Mouse (Mus musculus) limb, embryonic 13.5 days (tissue): ENCODE results near the gene Fyb. TPM values are rescaled to one million over a fixed set of nuclear protein-coding genes. Genes with fewer than 3 reads are reported as not detected.

ENCODE experiments used
- ATAC-seq: fragments of 200-750 bp; cut with Nextera tagmentation; 2 replicates; pipeline ENCODE4 v1.8.0; 2017; ENCODE audit warnings: low read depth, moderate number of reproducible peaks, moderate TSS enrichment; ENCODE audit not compliant: low FRiP score
- H3K27ac ChIP-seq: fragments of 300-500 bp; sonication (generic); 2 replicates; pipeline ENCODE4 v1.5.1; 2015; ENCODE audit warnings: inconsistent platforms, mild to moderate bottlenecking, moderate library complexity
- H3K27me3 ChIP-seq: fragments of 300-500 bp; sonication (generic); 2 replicates; pipeline ENCODE4 v1.6.1; 2015; ENCODE audit warnings: mild to moderate bottlenecking, inconsistent platforms
- H3K36me3 ChIP-seq: fragments of 300-500 bp; sonication (generic); 2 replicates; pipeline ENCODE4 v1.6.1; 2015; ENCODE audit warnings: inconsistent platforms, mild to moderate bottlenecking, moderate library complexity
- H3K4me1 ChIP-seq: fragments of 300-500 bp; sonication (generic); 2 replicates; pipeline ENCODE4 v1.6.1; 2015; ENCODE audit warnings: inconsistent platforms
- H3K4me2 ChIP-seq: fragments of 300-500 bp; sonication (generic); replicated peaks from 2 replicates; pipeline ENCODE4 v1.6.1; 2015; ENCODE audit warnings: inconsistent platforms, mild to moderate bottlenecking, moderate library complexity
- H3K4me3 ChIP-seq: fragments of 300-500 bp; sonication (generic); 2 replicates; pipeline ENCODE4 v1.5.1; 2015; ENCODE audit warnings: moderate library complexity, mild to moderate bottlenecking, inconsistent platforms
- H3K9ac ChIP-seq: fragments of 300-500 bp; sonication (generic); 2 replicates; pipeline ENCODE4 v1.6.1; 2015; ENCODE audit warnings: mild to moderate bottlenecking, inconsistent platforms
- H3K9me3 ChIP-seq: fragments of 300-500 bp; sonication (generic); 2 replicates; pipeline ENCODE4 v1.6.1; 2016; ENCODE audit warnings: inconsistent platforms
- WGBS: fragments of 180-500 bp; shearing (Covaris S2); methylation state at CpG from one replicate; pipeline ENCODE4 v1.1.7; 2015; 5-methylcytosine and 5-hydroxymethylcytosine counted together
- polyA plus RNA-seq: library from polyadenylated mRNA; unstranded; fragments of >200 nt; fragmentation: Nextera tagmentation; extraction: Ambion mirVana; gene quantifications from 2 replicates; pipeline ENCODE4 v1.2.1, GENCODE M21; 2015

Gene Fyb
- polyA plus RNA-seq, 1 experiment from 2014 or later: 6.1 TPM

GRCm38 (mm10) chr15:6564977-6565421 lies 42.3 kb downstream of the Fyb start:
- peak overlapping the region; percentile 22 for H3K4me3 ChIP-seq
- H3K9me3 ChIP-seq: no peaks in the 10 kb centered on the region
- ATAC-seq: peak; percentile 86
- H3K4me1 ChIP-seq: peaks cover 5% of the 10 kb centered on the region
- H3K36me3 ChIP-seq: no peaks in the 10 kb centered on the region
- H3K9ac ChIP-seq: no peak overlapping the region
- H3K27me3 ChIP-seq: no peaks in the 10 kb centered on the region
- H3K27ac ChIP-seq: no peak overlapping the region
- H3K4me2 ChIP-seq: peak overlapping the region; percentile 49
- 33% methylated on average over 11 of the region's 11 CpGs for WGBS

- H3K4me3 ChIP-seq: no peak overlapping the region
- no peaks in the 10 kb centered on the region for H3K27me3 ChIP-seq
- no peak for ATAC-seq
- no peak overlapping the region for H3K27ac ChIP-seq
- H3K4me2 ChIP-seq: no peak overlapping the region
- no peaks in the 10 kb centered on the region for H3K9me3 ChIP-seq
- no peaks in the 10 kb centered on the region for H3K36me3 ChIP-seq
- 94% methylated on average over 4 of the region's 4 CpGs for WGBS
- peaks cover 5% of the 10 kb centered on the region for H3K4me1 ChIP-seq
- H3K9ac ChIP-seq: no peak overlapping the region
Measured at GRCm38 (mm10) chr15:6565873-6566272, 43.2 kb downstream of the Fyb start.

- peaks cover 5% of the 10 kb centered on the region for H3K4me1 ChIP-seq
- ATAC-seq: no peak
Measured at GRCm38 (mm10) chr15:6567993-6568392, 45.3 kb downstream of the Fyb start.

GRCm38 (mm10) chr15:6568605-6569004 lies 46.0 kb downstream of the Fyb start:
- Histone ChIP-seq H3K4me1 (peaks cover 5% of the 10 kb centered on the region), H3K27me3 (no peaks in the 10 kb centered on the region), H3K4me2 (no peak overlapping the region), H3K27ac (no peak overlapping the region), H3K4me3 (no peak overlapping the region), H3K9ac (no peak overlapping the region), H3K9me3 (no peaks in the 10 kb centered on the region), H3K36me3 (no peaks in the 10 kb centered on the region)
- 93% methylated on average over 3 of the region's 3 CpGs for WGBS
- no peak for ATAC-seq

More at GRCm38 (mm10) chr15:6567993-6568392, 45.3 kb downstream of the Fyb start:
- Histone ChIP-seq H3K9me3 (no peaks in the 10 kb centered on the region), H3K27ac (no peak overlapping the region), H3K9ac (no peak overlapping the region), H3K27me3 (no peaks in the 10 kb centered on the region), H3K4me3 (no peak overlapping the region), H3K4me2 (no peak overlapping the region), H3K36me3 (no peaks in the 10 kb centered on the region)
- 94% methylated on average over 5 of the region's 5 CpGs for whole genome bisulfite sequencing

- Histone ChIP-seq H3K36me3 (no peaks in the 10 kb centered on the region), H3K4me1 (peaks cover 6% of the 10 kb centered on the region), H3K27ac (no peak overlapping the region), H3K27me3 (no peaks in the 10 kb centered on the region), H3K4me2 (no peak overlapping the region), H3K9ac (no peak overlapping the region), H3K4me3 (no peak overlapping the region), H3K9me3 (no peaks in the 10 kb centered on the region)
- ATAC-seq: no peak
- 83% methylated on average over 5 of the region's 5 CpGs for WGBS
Measured at GRCm38 (mm10) chr15:6569074-6569473, 46.4 kb downstream of the Fyb start.

- no peak overlapping the region for H3K4me2 ChIP-seq
- H3K4me1 ChIP-seq: peaks cover 6% of the 10 kb centered on the region
- H3K27ac ChIP-seq: no peak overlapping the region
- no peak overlapping the region for H3K9ac ChIP-seq
- 92% methylated on average over 2 of the region's 2 CpGs for WGBS
- no peak for ATAC-seq
- no peak overlapping the region for H3K4me3 ChIP-seq
- H3K27me3 ChIP-seq: no peaks in the 10 kb centered on the region
- no peaks in the 10 kb centered on the region for H3K9me3 ChIP-seq
- H3K36me3 ChIP-seq: no peaks in the 10 kb centered on the region
Measured at GRCm38 (mm10) chr15:6570164-6570861, 47.7 kb downstream of the Fyb start.

- no peaks in the 10 kb centered on the region for H3K36me3 ChIP-seq
- H3K9me3 ChIP-seq: no peaks in the 10 kb centered on the region
- no peaks in the 10 kb centered on the region for H3K27me3 ChIP-seq
- H3K4me1 ChIP-seq: peaks cover 6% of the 10 kb centered on the region
- WGBS: 14% methylated on average over 7 of the region's 7 CpGs
- H3K27ac ChIP-seq: no peak overlapping the region
- ATAC-seq: peak; percentile 77; the same call in 1 of the 2 replicates
- H3K9ac ChIP-seq: no peak overlapping the region
- H3K4me3 ChIP-seq: no peak overlapping the region
- H3K4me2 ChIP-seq: no peak overlapping the region
Measured at GRCm38 (mm10) chr15:6570876-6571275, 48.2 kb downstream of the Fyb start.

GRCm38 (mm10) chr15:6574283-6574960 lies 51.8 kb downstream of the Fyb start:
- Histone ChIP-seq H3K9me3 (no peaks in the 10 kb centered on the region), H3K36me3 (no peaks in the 10 kb centered on the region), H3K4me2 (no peak overlapping the region), H3K27ac (no peak overlapping the region), H3K4me1 (peaks cover 16% of the 10 kb centered on the region), H3K27me3 (no peaks in the 10 kb centered on the region), H3K4me3 (no peak overlapping the region), H3K9ac (no peak overlapping the region)
- WGBS: 39% methylated on average over 5 of the region's 5 CpGs
- 0 out of 2 replicates have a peak, but pooled peaks have one; percentile 30 for ATAC-seq

GRCm38 (mm10) chr15:6577971-6578370 lies 55.3 kb downstream of the Fyb start:
- 78% methylated on average over 9 of the region's 9 CpGs for WGBS
- ATAC-seq: no peak

GRCm38 (mm10) chr15:6578654-6579053 lies 56.0 kb downstream of the Fyb start:
- Histone ChIP-seq H3K4me2 (no peak overlapping the region), H3K27me3 (no peaks in the 10 kb centered on the region), H3K27ac (no peak overlapping the region), H3K9me3 (no peaks in the 10 kb centered on the region), H3K9ac (no peak overlapping the region), H3K36me3 (no peaks in the 10 kb centered on the region), H3K4me1 (peaks cover 29% of the 10 kb centered on the region), H3K4me3 (no peak overlapping the region)
- whole genome bisulfite sequencing: 56% methylated on average over 2 of the region's 2 CpGs
- no peak for ATAC-seq

More at GRCm38 (mm10) chr15:6577971-6578370, 55.3 kb downstream of the Fyb start:
- Histone ChIP-seq H3K4me1 (peaks cover 29% of the 10 kb centered on the region), H3K27ac (no peak overlapping the region), H3K27me3 (no peaks in the 10 kb centered on the region), H3K9me3 (no peaks in the 10 kb centered on the region), H3K4me2 (no peak overlapping the region), H3K36me3 (no peaks in the 10 kb centered on the region), H3K4me3 (no peak overlapping the region), H3K9ac (no peak overlapping the region)

GRCm38 (mm10) chr15:6579194-6579768 lies 56.6 kb downstream of the Fyb start:
- H3K4me3 ChIP-seq: no peak overlapping the region
- no peak overlapping the region for H3K9ac ChIP-seq
- H3K9me3 ChIP-seq: no peaks in the 10 kb centered on the region
- H3K36me3 ChIP-seq: no peaks in the 10 kb centered on the region
- no peaks in the 10 kb centered on the region for H3K27me3 ChIP-seq
- H3K4me2 ChIP-seq: peak overlapping the region; percentile 27
- peak overlapping the region; percentile 58; the same call in 1 of the 2 replicates for H3K27ac ChIP-seq
- 54% methylated on average over 15 of the region's 15 CpGs for WGBS
- ATAC-seq: no peak
- H3K4me1 ChIP-seq: peaks cover 26% of the 10 kb centered on the region

- Histone ChIP-seq H3K9me3 (no peaks in the 10 kb centered on the region), H3K36me3 (no peaks in the 10 kb centered on the region), H3K4me2 (peak overlapping the region; percentile 27), H3K4me1 (peaks cover 23% of the 10 kb centered on the region), H3K9ac (no peak overlapping the region), H3K4me3 (no peak overlapping the region), H3K27me3 (no peaks in the 10 kb centered on the region), H3K27ac (peak overlapping the region; percentile 58; the same call in 1 of the 2 replicates)
- 57% methylated on average over 11 of the region's 11 CpGs for WGBS
- ATAC-seq: peak; percentile 28; the same call in 1 of the 2 replicates
Measured at GRCm38 (mm10) chr15:6579769-6580261, 57.2 kb downstream of the Fyb start.
